Mouse (Mus musculus): ENCODE measurements around the gene Otop1. TPM values are rescaled to one million over a fixed set of nuclear protein-coding genes. Genes with fewer than 3 reads are reported as not detected.

Otop1 gene
- polyA plus RNA-seq, 1 experiment from 2014 or later, result 0.13 TPM

- peak; percentile 68 for DNase-seq (ENCODE audit: low spot score)
- Histone ChIP-seq H3K4me3 (ENCODE audit: low read depth, low read length) (no peak overlapping the region), H3K27ac (replicated peaks; ENCODE audit: low read depth, low read length) (no peak overlapping the region), H3K4me1 (ENCODE audit: control insufficient read depth, insufficient read depth, low read length) (peaks cover 3% of the 10 kb centered on the region; the same call in 1 of the 2 replicates), H3K27me3 (ENCODE audit: control insufficient read depth, insufficient read depth, low read length) (no peaks in the 10 kb centered on the region), H3K9me3 (replicated peaks; ENCODE audit: control insufficient read depth, low read length) (no peaks in the 10 kb centered on the region), H3K36me3 (replicated peaks; ENCODE audit: control insufficient read depth, insufficient read depth, low read depth, low read length) (no peaks in the 10 kb centered on the region), H3K9ac (replicated peaks; ENCODE audit: low read length) (no peak overlapping the region), H3K4me2 (ENCODE audit: low read depth, low read length) (no peak overlapping the region)
- ATAC-seq (replicated peaks; ENCODE audit: insufficient number of reproducible peaks, low FRiP score, low TSS enrichment, low read depth), result no peak
- 31% methylated on average over 10 of the region's 10 CpGs for WGBS
Observed at GRCm38 (mm10) chr5:38346646-38347432, 71.1 kb downstream of the Otop1 start.

DNA sequence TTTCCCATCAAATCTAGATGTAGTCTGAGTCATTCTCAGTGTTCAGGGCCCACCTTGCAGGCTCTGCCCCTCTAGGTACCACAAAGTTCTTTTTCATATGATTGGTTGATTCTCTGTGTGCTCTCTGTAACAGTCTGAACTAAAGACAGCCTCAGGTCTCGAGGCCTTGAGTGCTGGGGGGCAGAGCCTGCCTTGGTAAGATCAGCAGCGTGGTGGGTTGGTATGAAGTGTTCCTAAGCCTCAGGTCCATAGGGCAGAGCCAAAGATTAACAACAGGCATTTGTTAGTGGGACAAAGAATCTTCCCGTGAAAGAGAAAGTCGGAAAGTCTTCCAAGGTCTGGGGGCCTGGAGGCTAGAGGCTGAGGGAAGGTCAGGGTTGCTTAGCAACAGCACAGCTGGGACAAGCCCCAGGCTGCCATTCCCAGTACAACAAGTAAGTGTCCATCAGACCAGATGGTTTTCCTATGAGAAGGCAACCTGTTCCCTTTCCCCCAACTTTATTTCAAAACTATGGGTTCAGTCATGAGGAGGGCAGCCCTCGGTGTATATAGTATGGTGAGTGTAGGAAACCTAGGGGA is 74.7 kb downstream of the Otop1 start:
- peaks cover 3% of the 10 kb centered on the region; the same call in 1 of the 2 replicates for H3K4me1 ChIP-seq (ENCODE audit: control insufficient read depth, insufficient read depth, low read length)
- H3K4me3 ChIP-seq (ENCODE audit: low read depth, low read length), result no peak overlapping the region
- H3K4me2 ChIP-seq (ENCODE audit: low read depth, low read length), result no peak overlapping the region
- no peaks in the 10 kb centered on the region for H3K36me3 ChIP-seq (replicated peaks; ENCODE audit: control insufficient read depth, insufficient read depth, low read depth, low read length)
- H3K27ac ChIP-seq (replicated peaks; ENCODE audit: low read depth, low read length), result no peak overlapping the region
- DNase-seq (ENCODE audit: low spot score) (peak; percentile 29), ATAC-seq (replicated peaks; ENCODE audit: insufficient number of reproducible peaks, low FRiP score, low TSS enrichment, low read depth) (no peak)
- H3K9me3 ChIP-seq (replicated peaks; ENCODE audit: control insufficient read depth, low read length), result no peaks in the 10 kb centered on the region
- 27% methylated on average over 5 of the region's 5 CpGs for WGBS
- H3K27me3 ChIP-seq (ENCODE audit: control insufficient read depth, insufficient read depth, low read length), result no peaks in the 10 kb centered on the region
- no peak overlapping the region for H3K9ac ChIP-seq (replicated peaks; ENCODE audit: low read length)

Other genes with a start within 250 kb of the Otop1 start
- 65.1 and 71.4 TPM in 2 replicates for gene Stx18, start 237.2 kb upstream of the Otop1 start, polyA plus RNA-seq (2014; fragmentation: Nextera tagmentation; extraction: Ambion mirVana)
- 59.6 and 67.5 TPM in 2 replicates for gene Nsg1, start 116.1 kb upstream of the Otop1 start, polyA plus RNA-seq (2014; fragmentation: Nextera tagmentation; extraction: Ambion mirVana)
- gene Zbtb49, start 55.5 kb upstream of the Otop1 start, polyA plus RNA-seq (2014; fragmentation: Nextera tagmentation; extraction: Ambion mirVana), result 12.1 and 13.4 TPM in 2 replicates
- 149 and 164 TPM in 2 replicates for gene Lyar, start 55.5 kb upstream of the Otop1 start, polyA plus RNA-seq (2014; fragmentation: Nextera tagmentation; extraction: Ambion mirVana)
- gene Tmem128, start 15.8 kb upstream of the Otop1 start, polyA plus RNA-seq (2014; fragmentation: Nextera tagmentation; extraction: Ambion mirVana), result 83.6 and 86.1 TPM in 2 replicates
- gene Drd5, start 43.4 kb downstream of the Otop1 start, polyA plus RNA-seq (2014; fragmentation: Nextera tagmentation; extraction: Ambion mirVana), result 0.07 and 0.27 TPM in 2 replicates
- 0.33 and 0.46 TPM in 2 replicates for gene Slc2a9, start 227.2 kb downstream of the Otop1 start, polyA plus RNA-seq (2014; fragmentation: Nextera tagmentation; extraction: Ambion mirVana)

Data from embryonic facial prominence, embryonic 11.5 days (tissue).